Mouse (Mus musculus): ENCODE measurements around the gene Cpsf2.
"Not testable (repeated sequence)": the region's sequence is repeated elsewhere in the genome, so short reads cannot be mapped to it uniquely, and the experiment has no call there.

Gene Cpsf2

DNA sequence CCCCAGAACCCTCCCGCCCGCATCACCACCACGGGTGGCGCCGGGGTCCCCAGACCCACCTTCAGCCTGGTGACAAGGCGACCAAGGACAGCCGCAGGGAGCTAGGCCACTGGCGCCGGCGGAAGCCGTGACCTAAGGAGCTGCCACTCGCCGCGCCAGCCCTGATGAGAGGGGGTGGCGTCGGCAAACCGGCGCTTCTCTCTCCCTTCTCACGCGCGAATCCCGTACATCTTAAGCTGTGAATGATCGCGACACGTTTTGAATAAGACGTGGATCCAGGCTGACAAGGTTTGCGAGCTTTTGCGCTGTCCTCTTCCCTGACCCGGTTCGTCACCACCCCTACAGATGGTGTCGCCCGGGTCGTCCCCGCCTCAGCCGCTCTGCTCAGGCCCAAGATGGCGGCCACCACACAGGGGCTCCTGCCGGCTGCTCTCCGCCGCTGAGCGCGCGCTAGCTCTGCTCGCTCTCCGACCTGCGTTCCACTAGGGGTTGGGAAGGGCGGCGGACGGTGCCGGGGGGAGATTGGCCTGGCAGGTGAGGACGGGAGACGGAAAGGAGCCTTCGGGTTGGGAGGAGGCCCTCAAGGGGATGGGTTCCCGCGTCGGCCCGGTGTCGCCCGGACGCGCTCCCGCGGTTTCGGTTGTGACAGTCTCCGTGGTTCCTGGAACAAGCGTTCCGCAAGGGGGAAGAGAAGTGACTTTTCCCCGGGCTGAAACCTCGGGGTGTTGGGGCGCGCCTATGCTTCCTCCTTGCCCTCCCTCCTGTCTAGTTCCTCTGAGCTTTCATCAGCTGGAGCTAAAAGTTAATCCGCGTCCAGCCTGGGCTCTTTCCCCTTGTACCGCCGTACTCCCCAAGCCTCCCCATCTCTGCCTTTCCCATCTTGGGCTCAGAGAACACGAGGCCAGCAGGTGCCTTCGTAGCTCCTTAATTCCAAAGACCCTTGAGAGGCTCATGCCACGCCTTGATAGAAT lies at the start of gene Cpsf2:
TSS of gene Cpsf2 (plus strand) at position 388 of the 971 bp plus-strand sequence.
- DNase-seq, result peak; percentile 80 to 89

DNA sequence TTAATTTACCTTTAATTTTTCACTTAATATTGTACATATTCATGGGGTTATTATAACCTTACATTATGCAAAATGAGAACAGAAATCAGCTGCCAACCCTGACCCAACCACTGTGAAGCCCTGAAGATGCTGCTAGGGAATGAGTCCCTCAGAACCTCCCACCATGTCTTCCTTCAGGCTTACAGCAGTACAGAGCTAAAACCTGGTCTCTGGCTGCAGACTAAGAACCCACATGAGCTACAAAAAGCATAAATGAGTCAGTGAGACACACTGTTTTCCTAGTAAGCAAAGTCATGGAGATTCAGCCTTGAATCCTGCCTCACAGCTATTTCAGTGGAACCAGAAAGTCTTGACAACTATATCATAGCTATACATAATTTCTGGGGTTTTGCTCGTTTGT lies 47.4 kb upstream of the Cpsf2 start:
- no peak for DNase-seq

DNA sequence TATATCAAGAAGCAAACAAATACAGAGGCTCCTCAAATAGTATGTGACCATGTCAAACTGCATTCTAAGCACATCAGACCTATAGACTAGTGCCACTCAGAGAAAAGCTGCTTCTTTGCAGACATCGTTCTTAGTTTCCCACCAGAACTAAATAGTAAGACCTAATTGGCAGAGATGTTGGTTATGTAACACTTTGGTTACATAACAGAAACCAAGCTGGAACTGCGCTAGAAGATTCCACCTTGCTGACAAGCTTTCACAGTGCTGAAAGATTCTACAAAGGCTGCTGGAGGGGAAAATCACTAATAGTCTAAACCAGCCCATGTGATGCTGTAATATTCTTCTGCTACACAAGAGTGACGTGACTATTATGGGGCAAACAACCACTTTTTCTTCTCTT lies 40.6 kb upstream of the Cpsf2 start:
- no peak for DNase-seq

DNA sequence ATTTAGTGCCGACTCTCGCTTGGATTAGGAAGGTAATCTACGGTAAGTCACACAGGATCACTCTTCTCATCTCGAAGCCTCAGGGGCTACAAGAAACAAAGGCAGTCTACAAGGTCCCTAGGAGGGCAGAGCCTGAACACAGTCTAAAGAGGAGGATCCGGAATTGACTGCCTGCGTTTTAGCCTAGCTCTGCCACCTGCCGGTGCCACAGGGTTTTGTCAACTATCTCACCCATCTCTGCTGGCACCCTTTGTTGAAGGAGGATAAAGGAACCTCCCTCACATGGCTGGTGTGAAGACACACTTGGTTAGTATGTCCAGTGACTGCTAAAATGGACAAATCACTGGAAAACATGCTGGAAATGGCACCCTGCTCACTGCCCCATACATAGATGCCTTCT lies 38.2 kb upstream of the Cpsf2 start:
- no peak for DNase-seq

DNA sequence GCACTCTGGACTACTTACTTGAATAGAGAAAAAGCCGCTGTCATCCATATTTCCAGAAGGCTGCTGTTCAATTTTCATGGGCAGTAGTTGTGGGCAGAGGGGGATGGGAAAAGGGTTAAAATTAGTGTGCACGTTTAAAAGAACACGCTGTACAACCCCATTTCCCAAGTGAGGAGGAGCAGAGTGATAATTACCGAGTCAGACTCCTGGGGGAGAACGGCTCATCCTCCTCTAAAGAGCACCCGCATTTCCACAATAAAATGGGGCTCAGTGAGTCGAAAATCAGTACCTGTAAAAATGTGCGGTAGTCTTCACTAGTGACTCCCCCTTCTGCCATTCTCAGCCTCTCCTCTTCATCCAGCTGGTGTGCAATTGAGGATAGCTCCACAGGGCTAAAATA lies 27.8 kb upstream of the Cpsf2 start:
- DNase-seq, result no peak

DNA sequence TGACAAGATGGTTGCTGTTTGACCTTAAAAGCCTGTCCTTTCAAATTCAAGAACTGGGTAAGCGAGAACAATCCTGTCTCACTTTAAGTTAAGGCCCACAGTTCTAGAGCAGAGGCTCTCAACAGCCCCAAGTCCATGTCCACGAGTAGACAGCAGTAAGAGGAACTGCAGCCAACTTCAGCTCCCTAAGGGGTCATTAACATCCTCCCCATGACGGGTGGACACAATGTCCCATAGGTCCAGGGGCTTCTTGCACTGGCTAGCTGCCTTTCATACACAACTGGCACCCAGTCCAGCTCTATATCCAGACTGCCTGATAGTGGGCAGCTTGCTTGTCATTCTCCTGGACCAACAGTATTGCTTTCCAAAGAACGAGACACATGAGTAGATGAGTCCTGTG lies 27.0 kb upstream of the Cpsf2 start:
- DNase-seq, result no peak

DNA sequence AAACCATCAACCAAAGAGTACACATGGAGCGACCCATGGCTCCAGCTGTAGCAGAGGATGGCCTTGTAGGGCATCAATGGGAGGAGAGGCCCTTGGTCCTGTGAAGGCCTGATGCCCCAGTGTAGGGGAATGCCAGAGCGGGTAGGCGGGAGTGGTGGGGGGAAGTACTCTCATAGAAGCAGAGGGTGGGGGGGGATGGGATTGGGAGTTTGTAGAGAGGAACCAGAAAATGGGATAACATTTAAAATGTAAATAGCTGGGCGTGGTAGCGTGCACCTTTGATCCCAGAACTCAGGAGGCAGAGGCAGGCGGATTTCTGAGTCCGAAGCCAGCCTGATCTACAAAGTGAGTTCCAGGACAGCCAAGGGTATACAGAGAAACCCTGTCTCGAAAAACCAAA lies 20.0 kb upstream of the Cpsf2 start:
- not testable (repeated sequence) for DNase-seq

DNA sequence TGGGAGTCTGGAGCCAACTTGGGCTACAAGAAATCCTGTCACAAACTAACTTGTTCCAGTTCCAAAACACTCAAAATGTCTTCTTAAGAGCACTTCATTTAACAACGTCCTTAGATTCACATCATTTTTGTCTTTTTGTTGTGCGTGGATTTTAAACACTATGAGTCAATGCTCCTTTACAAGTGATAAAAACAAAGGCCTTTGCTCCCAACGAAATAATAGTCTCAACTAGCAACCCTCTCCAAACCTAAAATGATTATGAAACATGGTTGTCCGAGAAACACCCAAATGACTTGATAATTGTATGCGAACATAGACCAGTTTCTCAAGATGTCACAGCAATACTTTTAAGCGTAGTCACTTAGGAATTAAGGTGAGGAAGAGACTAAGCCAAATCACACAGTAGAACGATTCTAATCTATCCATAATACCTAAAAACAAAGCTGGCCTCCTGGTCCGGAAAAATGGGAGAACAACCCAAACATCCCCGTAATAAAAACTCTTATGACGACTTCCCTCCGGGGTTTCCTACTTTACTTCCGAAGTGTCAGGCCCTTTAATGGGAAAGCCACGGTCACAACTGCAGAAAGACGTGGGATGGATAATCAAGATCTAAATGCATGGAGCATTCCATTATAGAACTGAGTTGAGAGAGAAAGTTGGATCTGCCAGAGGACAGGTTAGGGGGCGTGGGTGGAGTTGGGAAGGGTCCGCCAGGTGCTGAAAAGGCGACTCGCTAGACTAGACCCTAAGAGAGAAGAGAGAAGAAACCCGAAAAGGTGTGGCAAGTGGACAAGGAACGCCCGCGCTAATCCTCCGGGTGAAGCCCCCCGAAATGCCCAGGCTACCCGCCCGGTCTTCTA lies 18.5 kb upstream of the Cpsf2 start:
- no peak for DNase-seq

DNA sequence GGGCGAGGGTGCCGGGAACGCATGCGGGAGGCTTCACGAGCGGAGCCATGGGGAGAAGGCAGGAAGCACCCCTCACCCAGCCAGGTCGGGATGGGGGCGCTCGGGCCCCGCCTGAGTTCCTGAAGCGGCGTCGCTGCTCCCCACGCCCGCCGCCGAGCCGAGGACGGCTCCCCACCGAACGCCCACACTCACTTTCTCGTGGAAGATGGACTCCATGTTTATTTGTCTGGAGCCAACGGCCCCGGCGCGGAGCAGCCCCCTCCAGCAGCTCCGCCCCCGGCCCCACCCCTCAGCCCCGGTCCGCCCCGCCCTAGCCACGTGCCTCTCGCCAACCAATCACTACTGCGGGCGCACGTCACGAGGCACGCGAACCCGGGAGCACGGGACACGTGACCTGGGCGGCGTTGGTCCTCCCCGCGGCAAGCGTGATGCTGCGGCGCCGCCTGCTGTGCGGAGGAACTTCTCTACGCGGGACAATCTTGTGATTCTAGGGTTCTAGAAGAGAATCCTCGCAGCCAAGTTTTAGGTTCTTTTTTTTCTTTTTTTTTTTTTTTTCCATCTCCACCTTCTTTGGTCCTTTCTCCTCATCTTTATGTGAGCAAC lies 17.7 kb upstream of the Cpsf2 start, which contains the start of gene Atxn3:
TSS of gene Atxn3 (minus strand) at position 305 of the 603 bp plus-strand sequence.
- DNase-seq, result peak; percentile 99

DNA sequence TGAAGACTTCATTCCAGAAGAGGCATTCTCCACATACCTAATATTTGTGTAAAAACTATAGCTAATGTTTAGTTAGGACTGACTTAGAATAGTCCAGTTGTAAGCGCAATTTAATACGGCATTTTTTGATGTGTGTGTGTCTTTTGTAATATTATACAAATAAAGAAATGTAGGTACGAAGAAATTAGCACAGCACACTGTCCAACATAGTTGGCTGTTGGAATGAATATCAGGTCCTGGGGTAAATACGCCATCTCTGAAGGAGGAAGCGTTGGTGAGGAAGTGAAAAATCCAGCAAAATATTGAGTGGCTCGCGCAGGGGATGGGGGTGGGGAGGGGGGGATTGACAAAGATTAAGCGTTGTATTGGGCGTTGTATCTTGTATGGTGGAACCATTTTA lies 17.2 kb upstream of the Cpsf2 start:
- DNase-seq, result no peak

DNA sequence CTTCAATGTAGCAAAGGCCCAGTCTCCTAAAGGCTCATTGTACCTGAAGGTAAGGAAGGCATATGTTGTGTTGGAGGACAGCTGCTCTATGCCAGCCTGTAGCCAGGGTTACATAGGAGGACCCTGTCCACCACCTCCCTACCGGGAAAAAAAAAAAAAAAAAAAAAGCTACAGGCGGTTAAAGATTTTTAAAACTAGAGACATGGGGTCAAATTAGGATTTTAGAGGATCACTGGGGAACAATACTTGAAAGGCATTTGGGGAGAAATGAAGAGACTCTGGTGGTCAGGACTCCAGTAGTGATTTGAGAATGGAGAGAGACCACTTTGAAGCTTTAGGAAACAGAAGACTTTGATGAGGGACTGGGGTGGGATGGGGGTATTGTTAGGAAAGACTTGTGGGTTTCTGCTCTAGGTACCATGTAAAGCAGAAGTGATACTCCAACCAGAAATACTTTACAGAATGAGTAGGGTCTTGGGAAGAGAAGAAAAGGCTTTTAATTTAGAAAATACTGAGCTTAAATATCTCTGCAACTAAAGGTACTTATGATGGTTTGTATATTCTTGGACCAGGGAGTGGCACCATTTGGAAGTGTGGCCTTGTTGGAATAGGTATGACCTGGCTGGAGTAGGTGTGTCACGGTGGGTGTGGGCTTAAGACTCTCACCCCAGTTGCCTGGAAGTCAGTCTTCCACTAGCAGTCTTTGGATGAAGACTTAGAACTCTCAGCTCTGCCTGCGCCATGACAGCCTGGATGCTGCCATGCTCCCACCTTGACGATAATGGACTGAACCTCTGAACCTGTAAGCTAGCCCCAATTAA lies 16.6 kb upstream of the Cpsf2 start:
- not testable (repeated sequence) for DNase-seq

DNA sequence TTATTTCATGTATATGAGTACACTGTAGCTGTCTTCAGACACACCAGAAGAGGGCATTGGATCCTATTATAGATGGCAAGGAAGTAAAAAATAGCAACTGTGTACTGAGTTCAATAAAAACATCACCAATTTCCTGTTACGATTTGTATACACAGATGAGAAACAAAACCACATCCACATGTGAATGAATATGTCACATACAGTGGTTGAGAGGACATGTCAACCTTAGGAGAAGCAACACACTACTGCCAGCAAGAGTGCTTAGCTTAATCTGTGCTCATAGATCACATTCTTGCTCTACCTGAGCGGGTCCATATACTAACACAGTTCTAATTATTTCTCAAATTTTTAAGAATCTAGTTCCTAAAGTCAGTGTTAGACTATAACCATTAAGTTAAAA lies 4.5 kb upstream of the Cpsf2 start:
- DNase-seq, result no peak

DNA sequence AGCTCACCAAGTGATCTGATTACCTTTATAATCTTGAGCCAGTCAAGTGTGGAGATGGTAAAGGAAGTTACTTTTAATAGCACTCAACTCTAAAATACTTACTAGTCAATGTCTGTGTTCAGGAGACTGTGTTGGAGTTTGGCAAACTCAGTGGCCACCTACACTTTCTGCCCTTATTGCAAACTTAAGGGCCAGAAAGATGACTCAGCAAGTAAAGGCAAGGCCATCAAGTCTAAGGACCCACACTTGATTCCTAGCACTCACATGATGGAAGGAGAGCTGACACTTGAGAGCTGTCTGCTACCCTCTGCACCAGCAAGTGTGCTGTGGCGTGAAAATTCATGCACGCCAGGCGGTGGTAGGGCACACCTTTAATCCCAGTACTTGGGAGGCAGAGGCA lies 3.6 kb upstream of the Cpsf2 start:
- DNase-seq, result no peak

DNA sequence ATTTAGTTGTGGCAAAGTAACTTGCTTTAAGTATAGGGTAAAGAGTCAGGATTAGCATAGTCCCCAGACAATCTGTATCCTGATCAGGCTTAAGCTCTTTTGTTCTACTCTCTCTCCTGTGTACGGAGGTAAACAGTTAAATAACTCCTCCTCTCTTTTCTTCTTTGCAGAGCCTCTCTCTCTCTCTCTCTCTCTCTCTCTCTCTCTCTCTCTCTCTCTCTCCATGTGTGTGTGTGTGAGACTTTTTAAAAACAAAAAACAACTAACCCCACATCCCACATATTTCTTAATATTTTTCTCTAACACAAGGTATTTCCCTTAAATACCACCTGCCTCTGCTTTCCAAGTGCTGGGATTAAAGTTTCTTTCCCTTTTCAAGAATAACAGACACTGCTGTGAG lies 1.2 kb upstream of the Cpsf2 start:
- no peak for DNase-seq

DNA sequence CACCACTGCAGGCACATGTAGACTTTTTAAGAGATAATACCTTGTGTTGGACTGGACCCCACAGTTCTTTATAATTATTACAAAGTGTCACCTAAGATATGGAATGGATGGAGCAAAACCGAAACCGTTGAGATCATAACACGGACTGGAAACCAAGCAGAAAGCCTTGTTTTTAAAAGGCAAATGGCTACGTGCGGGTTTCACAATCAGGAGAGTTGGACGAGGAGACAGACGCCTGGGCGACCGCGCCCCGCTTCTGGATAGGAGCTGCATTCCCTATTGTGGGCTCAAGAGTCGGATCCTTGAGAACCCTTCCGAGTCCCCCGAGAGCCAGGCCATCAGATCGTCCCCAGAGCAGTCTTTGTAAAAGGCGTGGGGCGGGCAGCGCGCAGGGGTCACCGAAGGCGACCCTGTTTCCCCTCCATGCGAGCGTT lies 604 bp upstream of the Cpsf2 start:
- no peak for DNase-seq

DNA sequence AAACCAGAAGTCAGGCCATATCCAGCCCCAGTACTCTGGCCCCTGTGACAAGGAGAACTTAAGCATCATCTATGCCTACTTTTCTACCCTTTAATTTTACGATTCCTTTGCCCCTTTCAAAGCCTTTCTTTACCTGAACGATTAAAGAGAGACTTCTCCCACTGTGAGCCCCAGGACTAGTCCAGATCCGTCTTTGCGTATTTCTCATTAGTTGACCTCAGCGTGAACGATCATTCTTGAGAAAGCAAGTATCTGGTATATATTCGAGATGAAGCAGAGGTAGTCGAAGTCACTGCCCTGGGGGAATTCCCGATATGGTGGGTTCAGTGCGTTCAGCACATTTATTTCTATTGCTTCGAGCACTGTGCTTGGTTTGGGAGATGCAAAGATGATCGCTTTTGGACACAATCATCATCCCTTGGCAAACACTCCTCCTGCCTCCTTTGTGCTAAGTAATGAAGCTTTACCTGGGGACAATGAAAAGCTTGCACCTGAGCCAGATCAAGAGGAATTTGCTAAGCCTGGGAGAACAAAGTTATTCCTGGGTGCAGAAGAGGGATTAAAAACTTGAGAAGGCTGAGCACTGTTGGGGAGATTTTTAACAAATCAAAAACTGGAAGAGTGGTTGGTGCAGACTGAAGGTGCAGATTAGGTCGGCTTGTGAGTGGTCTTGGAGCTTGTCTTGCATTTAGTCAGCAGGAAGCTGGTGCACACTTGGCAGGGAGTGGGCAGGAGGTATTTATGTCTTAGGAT lies 1.0 kb downstream of the Cpsf2 start:
- DNase-seq, result no peak

DNA sequence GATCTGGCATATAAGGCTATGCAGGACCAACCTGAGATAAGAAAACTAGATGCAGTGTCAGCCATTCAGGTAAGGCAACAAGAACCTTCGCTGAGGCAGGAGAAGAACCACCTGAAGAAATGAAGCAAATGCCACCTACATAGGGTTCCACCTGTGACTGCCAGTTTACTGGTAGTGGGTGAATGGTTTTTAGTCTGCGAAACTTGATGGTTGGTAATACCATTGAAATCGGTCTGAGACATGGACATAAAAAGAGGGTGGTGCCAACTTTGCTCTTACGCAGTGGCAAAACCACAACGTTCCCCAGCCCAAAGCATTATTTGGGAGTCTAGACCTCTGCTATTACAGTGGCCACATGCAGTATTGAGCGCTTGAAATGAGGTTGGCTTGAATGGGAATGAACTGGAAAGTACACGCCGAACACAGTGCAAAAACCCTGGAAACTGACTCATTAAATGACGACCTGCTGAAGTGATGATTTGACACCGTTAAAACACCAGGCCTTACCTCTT lies 1.7 kb downstream of the Cpsf2 start:
- DNase-seq, result no peak

DNA sequence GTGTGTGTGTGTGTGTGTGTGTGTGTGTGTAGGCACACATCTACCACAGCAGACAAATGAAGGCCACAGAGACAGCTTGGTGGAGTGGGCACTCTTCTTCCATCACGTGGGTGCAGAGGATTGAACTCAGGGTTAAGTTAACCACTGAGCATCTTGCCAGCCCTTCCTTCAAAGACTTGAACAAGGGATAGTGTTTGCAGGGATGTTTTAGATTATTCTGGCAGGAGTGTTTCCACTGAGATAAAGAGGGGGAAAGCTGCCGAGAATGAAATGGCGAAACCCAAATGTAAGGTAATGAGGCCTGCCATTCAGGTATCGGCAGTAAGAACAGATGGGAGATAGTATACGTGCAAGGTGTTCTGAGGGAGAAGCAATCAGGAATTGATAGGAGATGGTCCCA lies 2.4 kb downstream of the Cpsf2 start:
- DNase-seq, result no peak

DNA sequence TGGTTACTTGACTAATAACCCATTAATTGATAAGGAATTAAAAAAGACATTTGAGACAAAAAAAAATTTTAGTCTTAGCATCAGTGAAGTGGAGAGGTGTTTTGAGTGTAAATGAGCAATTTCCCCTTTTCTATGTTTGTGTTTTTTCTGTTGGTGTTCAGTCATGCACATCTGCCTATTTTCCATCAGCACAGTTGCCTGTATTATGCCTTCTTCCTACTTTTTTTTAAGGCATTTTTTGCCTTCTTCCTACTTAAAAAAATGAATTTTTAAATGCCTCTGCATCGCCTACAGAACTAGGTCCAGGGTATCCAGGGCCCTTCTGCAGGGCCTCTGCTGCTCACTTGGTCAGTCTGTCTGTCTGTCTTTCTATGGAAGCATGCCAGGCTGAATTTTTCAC lies 2.8 kb downstream of the Cpsf2 start:
- DNase-seq, result no peak

DNA sequence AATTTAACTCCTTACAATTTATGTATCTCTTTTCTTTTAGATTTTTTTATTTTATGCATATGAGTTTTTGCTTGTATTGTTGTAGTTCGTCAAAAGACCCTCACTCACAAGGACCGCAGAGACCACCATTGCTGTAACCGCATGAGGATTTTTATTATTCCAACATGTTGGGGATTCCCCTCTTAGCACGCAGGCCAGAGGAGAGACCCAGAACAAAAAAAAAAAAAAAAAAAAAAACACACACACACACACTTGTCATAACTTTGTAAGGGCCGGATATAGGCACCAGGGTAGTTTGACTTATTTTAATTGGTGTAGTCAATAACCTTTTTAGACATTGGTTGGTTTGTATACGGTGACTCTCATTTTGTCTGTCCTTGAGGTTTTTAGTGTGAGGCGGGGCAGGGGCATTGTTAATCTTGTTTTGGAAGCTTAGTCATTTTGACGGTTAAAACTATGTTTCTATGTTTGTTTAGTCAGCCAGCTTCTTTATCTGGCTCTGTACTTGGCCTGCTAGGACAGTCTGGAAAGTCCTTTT lies 3.5 kb downstream of the Cpsf2 start:
- no peak for DNase-seq

DNA sequence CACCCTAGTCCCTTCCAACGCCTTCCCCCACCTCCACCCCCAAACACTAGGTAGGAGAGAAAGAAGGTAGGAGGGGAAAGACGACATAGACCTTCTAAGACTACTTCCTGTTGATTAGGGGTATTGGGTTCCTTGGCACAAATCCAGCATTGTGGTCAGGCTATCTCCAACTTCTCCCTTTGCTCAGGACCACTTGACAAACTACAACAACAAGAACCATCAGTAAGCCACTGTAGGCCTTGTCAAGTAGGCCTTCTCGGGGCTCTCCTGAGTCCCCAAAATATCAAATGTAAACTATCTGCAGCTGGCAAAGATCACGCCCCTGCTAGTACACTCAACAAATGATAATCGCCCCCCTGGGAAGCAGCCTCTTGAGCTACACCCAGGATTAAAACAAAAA lies 4.5 kb downstream of the Cpsf2 start:
- DNase-seq, result no peak

Data from kidney, postnatal 25 days (tissue).